Mouse (Mus musculus) heart, embryonic 14.5 days (tissue): ENCODE data around the gene Stxbp6. TPM values are rescaled to one million over a fixed set of nuclear protein-coding genes. Genes with fewer than 3 reads are reported as not detected.

ENCODE experiments used
- ATAC-seq: fragments of 200-750 bp; cut with Nextera tagmentation; 2 replicates; pipeline ENCODE4 v1.8.0; 2017; ENCODE audit warnings: low read depth, moderate TSS enrichment; ENCODE audit not compliant: insufficient number of reproducible peaks, insufficient read depth, low FRiP score
- H3K27ac ChIP-seq, 2 experiments: fragments of 200-500 bp in 1 of 2; fragments of 300-500 bp in 1 of 2; sonication (generic) in 1 of 2; replicated peaks in 1 of 2; 2 replicates each; pipeline ENCODE4 v1.5.1; 2012 to 2014; ENCODE audit warnings: low read depth in 2 of 2, low read length in 2 of 2, control low read depth in 1 of 2, mild to moderate bottlenecking in 1 of 2, mixed read lengths in 1 of 2; ENCODE audit not compliant: control insufficient read depth in 1 of 2, insufficient read depth in 1 of 2
- H3K27me3 ChIP-seq: fragments of 300-500 bp; sonication (generic); 2 replicates; pipeline ENCODE4 v1.6.1; 2014; ENCODE audit warnings: mild to moderate bottlenecking, low read length, control low read depth; ENCODE audit not compliant: control insufficient read depth, insufficient read depth
- H3K36me3 ChIP-seq: fragments of 300-500 bp; sonication (generic); 2 replicates; pipeline ENCODE4 v1.6.1; 2014; ENCODE audit warnings: mild to moderate bottlenecking, control low read depth, low read length, mixed read lengths; ENCODE audit not compliant: control insufficient read depth, insufficient read depth
- H3K4me1 ChIP-seq, 2 experiments: fragments of 200-500 bp in 1 of 2; fragments of 300-500 bp in 1 of 2; sonication (generic) in 1 of 2; 2 replicates each; pipeline ENCODE4 v1.6.1; 2012 to 2014; ENCODE audit warnings: low read length in 2 of 2, control low read depth in 1 of 2, mixed read lengths in 1 of 2; ENCODE audit not compliant: control insufficient read depth in 2 of 2, insufficient read depth in 2 of 2
- H3K4me2 ChIP-seq: fragments of 300-500 bp; sonication (generic); 2 replicates; pipeline ENCODE4 v1.6.1; 2014; ENCODE audit warnings: mild to moderate bottlenecking, low read length
- H3K4me3 ChIP-seq, 2 experiments: fragments of 200-500 bp in 1 of 2; fragments of 300-500 bp in 1 of 2; sonication (generic) in 1 of 2; 2 replicates each; pipeline ENCODE4 v1.5.1; 2012 to 2014; ENCODE audit warnings: low read length in 2 of 2, mild to moderate bottlenecking in 2 of 2, control low read depth in 1 of 2, low read depth in 1 of 2, moderate library complexity in 1 of 2; ENCODE audit not compliant: control insufficient read depth in 1 of 2, insufficient read depth in 1 of 2
- H3K9ac ChIP-seq: fragments of 300-500 bp; sonication (generic); 2 replicates; pipeline ENCODE4 v1.6.1; 2014; ENCODE audit warnings: mild to moderate bottlenecking, low read length
- H3K9me3 ChIP-seq: fragments of 300-500 bp; sonication (generic); 2 replicates; pipeline ENCODE4 v1.6.1; 2016; ENCODE audit warnings: low read length, control low read depth; ENCODE audit not compliant: control insufficient read depth
- WGBS: fragments of 180-500 bp; shearing (Covaris S2); extraction: QIAGEN DNeasy Blood & Tissue Kit; methylation state at CpG from one replicate; pipeline ENCODE4 v1.1.7; 2014; 5-methylcytosine and 5-hydroxymethylcytosine counted together
- polyA plus RNA-seq: library from polyadenylated mRNA; unstranded; fragments of >200 nt; fragmentation: Nextera tagmentation; extraction: Ambion mirVana; gene quantifications from 2 replicates; pipeline ENCODE4 v1.2.1, GENCODE M21; 2014

The Stxbp6 gene
- polyA plus RNA-seq, 1 experiment from 2014 or later: 15.5 TPM

- no peak overlapping the region for H3K27ac ChIP-seq
- no peak overlapping the region for H3K9ac ChIP-seq
- 56% methylated on average over 1 of the region's 1 CpGs for WGBS
- no peaks in the 10 kb centered on the region for H3K27me3 ChIP-seq
- H3K4me2 ChIP-seq: no peak overlapping the region
- no peak for ATAC-seq
- no peak overlapping the region for H3K4me3 ChIP-seq
- H3K9me3 ChIP-seq: no peaks in the 10 kb centered on the region
- no peaks in the 10 kb centered on the region for H3K36me3 ChIP-seq
- no peaks in the 10 kb centered on the region for H3K4me1 ChIP-seq
Observed at GRCm38 (mm10) chr12:44852024-44852423, 222.5 kb downstream of the Stxbp6 start.

- H3K27ac ChIP-seq: no peak overlapping the region
- no peaks in the 10 kb centered on the region for H3K36me3 ChIP-seq
- no peaks in the 10 kb centered on the region for H3K4me1 ChIP-seq
- H3K9ac ChIP-seq: no peak overlapping the region
- no peaks in the 10 kb centered on the region for H3K9me3 ChIP-seq
- no peak for ATAC-seq
- WGBS: 92% methylated on average over 1 of the region's 1 CpGs
- H3K27me3 ChIP-seq: no peaks in the 10 kb centered on the region
- H3K4me3 ChIP-seq: no peak overlapping the region
- no peak overlapping the region for H3K4me2 ChIP-seq
Observed at GRCm38 (mm10) chr12:44850516-44850915, 224.0 kb downstream of the Stxbp6 start.

- Histone ChIP-seq H3K4me1 (no peaks in the 10 kb centered on the region), H3K4me3 (no peak overlapping the region), H3K27ac (no peak overlapping the region), H3K9me3 (no peaks in the 10 kb centered on the region), H3K4me2 (no peak overlapping the region), H3K36me3 (no peaks in the 10 kb centered on the region), H3K9ac (no peak overlapping the region), H3K27me3 (no peaks in the 10 kb centered on the region)
- WGBS: 46% methylated on average over 3 of the region's 3 CpGs
- no peak for ATAC-seq
Observed at GRCm38 (mm10) chr12:44848483-44849221, 225.9 kb downstream of the Stxbp6 start.

- no peaks in the 10 kb centered on the region for H3K9me3 ChIP-seq
- no peak for ATAC-seq
- H3K36me3 ChIP-seq: no peaks in the 10 kb centered on the region
- H3K4me2 ChIP-seq: no peak overlapping the region
- no peak overlapping the region for H3K4me3 ChIP-seq
- 71% methylated on average over 2 of the region's 2 CpGs for WGBS
- H3K27ac ChIP-seq: no peak overlapping the region
- no peak overlapping the region for H3K9ac ChIP-seq
- no peaks in the 10 kb centered on the region for H3K4me1 ChIP-seq
- no peaks in the 10 kb centered on the region for H3K27me3 ChIP-seq
Observed at GRCm38 (mm10) chr12:44840585-44840984, 233.9 kb downstream of the Stxbp6 start.

- no peak for ATAC-seq
- no peaks in the 10 kb centered on the region for H3K36me3 ChIP-seq
- H3K9me3 ChIP-seq: no peaks in the 10 kb centered on the region
- no peak overlapping the region for H3K4me3 ChIP-seq
- H3K27ac ChIP-seq: no peak overlapping the region
- WGBS: 44% methylated on average over 7 of the region's 7 CpGs
- no peaks in the 10 kb centered on the region for H3K27me3 ChIP-seq
- no peak overlapping the region for H3K9ac ChIP-seq
- H3K4me2 ChIP-seq: no peak overlapping the region
- H3K4me1 ChIP-seq: no peaks in the 10 kb centered on the region
Observed at GRCm38 (mm10) chr12:44839594-44840373, 234.7 kb downstream of the Stxbp6 start.

- no peak overlapping the region for H3K27ac ChIP-seq
- H3K9ac ChIP-seq: no peak overlapping the region
- no peaks in the 10 kb centered on the region for H3K4me1 ChIP-seq
- no peaks in the 10 kb centered on the region for H3K36me3 ChIP-seq
- H3K4me3 ChIP-seq: no peak overlapping the region
- ATAC-seq: no peak
- H3K9me3 ChIP-seq: no peaks in the 10 kb centered on the region
- no peak overlapping the region for H3K4me2 ChIP-seq
- 76% methylated on average over 1 of the region's 1 CpGs for WGBS
- H3K27me3 ChIP-seq: no peaks in the 10 kb centered on the region
Observed at GRCm38 (mm10) chr12:44835879-44836467, 238.5 kb downstream of the Stxbp6 start.

GRCm38 (mm10) chr12:44811895-44812294, 262.6 kb downstream of the Stxbp6 start:
- 64% methylated on average over 2 of the region's 2 CpGs for WGBS
- Histone ChIP-seq H3K27ac (no peak overlapping the region), H3K4me3 (no peak overlapping the region), H3K9me3 (no peaks in the 10 kb centered on the region), H3K4me2 (no peak overlapping the region), H3K4me1 (no peaks in the 10 kb centered on the region), H3K27me3 (no peaks in the 10 kb centered on the region), H3K9ac (no peak overlapping the region), H3K36me3 (no peaks in the 10 kb centered on the region)
- no peak for ATAC-seq
